Mouse (Mus musculus): Measurements from ENCODE around the gene Lrrc42.

Lrrc42 gene

DNA sequence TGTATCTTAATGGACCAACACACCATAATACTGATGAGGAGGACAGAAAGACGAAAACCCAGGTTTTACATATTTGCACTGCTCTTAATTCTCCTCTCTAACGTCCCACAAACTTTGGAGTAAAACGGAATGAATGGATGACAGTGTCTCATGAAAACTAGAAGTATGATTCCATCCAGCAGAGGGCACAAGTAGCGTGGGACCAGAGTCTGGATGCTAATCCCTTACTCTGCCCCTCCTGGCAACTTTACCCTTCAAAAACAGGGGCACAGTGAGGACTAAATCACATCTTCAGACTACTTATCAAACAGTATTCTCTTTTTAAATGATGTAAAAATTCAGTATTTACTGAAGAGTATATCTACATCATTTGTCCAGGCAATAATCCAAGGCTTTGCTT is 2.8 kb downstream of the Lrrc42 start:
- in situ Hi-C loops (cut with MboI; ENCODE audit: unreplicated experiment in 2 of 2), result loop anchor here (5.0 kb wide), 3 partner anchors 62 to 102 kb away; partner anchors contain the start of gene Yipf1 (in 2 of the 2)

DNA sequence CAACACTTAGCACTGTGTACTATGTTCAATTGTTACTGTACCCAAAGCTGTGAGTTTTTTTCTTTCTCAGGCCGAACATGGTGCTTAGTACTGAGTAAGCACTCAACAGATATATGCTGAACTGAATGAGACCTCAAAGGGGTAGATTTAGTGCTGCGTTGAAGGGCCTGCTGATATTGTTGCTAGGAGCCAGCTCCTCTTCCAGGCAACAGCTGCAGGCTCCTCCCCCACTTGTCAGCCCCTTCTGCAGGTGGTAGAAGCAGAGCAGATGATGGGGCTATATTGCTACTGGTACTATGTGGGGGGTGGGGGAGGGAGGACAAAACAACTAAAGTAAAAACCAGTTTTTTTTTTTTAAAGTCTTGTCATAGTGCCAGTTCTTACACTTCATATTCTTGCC is 3.9 kb downstream of the Lrrc42 start:
- in situ Hi-C loops (cut with MboI; ENCODE audit: unreplicated experiment in 2 of 2), result loop anchor here in 1 of 2 experiments (25.0 kb wide), 1 partner anchor 413 kb away; no protein-coding TSS in a partner anchor

DNA sequence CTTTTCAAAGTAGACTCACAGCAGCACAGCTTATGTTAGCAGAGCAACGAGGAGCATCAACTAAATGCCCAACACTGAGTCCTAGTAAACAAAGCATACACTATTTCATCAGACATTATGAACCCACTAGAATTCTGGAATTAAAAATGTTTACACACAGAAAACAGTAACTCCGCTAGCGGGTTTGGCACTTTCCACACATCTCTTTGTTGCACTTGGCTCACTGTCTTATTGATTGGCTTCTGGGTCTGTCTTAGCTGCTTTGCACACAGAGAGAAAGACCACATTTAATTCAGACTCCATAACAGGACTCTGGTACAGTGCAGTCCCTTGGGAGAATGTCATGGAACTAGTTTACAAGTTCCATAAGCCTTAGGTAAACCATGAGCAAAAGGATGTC is 5.3 kb downstream of the Lrrc42 start:
- in situ Hi-C loops (cut with MboI; ENCODE audit: unreplicated experiment in 2 of 2), result loop anchor here in 1 of 2 experiments (25.0 kb wide), 1 partner anchor 414 kb away; no protein-coding TSS in a partner anchor

DNA sequence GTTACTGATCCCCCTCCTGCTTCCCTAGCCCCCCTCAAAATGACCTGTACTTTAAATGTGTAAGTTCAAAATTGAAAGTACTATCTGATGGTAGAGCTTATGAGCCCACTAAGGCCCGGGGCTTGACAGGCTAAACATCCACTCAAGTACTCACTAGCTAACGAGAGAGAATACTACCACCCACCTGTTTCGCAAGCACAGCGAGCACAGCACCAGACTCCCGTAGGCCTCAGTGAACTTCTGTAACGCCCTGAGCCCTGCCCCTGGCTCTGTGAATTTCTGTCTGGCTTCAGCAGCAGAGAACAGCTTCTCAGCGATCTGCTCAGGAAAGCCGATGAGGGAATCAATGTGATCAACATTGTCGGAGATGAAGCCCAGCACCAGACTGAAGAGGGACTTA is 6.2 kb downstream of the Lrrc42 start:
- in situ Hi-C loops (cut with MboI; ENCODE audit: unreplicated experiment in 2 of 2), result loop anchor here in 1 of 2 experiments (25.0 kb wide), 1 partner anchor 415 kb away; no protein-coding TSS in a partner anchor

GRCm38 (mm10) chr4:107246040-107246439 is 7.3 kb downstream of the Lrrc42 start:
- in situ Hi-C loops (cut with MboI; ENCODE audit: unreplicated experiment in 2 of 2), result loop anchor here in 1 of 2 experiments (25.0 kb wide), 1 partner anchor 416 kb away; no protein-coding TSS in a partner anchor

DNA sequence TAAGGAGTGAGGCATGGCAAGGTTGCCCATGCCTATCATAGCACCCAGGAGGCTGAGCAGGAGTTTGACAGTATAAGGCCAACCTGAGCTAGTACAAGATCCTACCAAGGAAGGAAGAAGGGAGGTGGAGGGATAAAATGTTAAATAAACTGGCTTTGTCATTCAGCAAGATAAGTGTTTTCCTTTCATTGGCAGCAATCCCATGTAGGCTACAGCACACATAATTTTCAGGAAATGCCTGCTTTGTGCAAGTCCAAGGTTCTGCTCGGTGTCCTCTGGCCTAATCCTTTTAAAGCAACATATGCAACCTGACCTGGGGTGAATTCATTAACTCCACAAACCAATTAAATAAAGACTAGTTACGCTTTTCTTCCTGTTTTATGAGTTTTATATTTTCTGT is 8.0 kb downstream of the Lrrc42 start:
- in situ Hi-C loops (cut with MboI; ENCODE audit: unreplicated experiment in 2 of 2), result loop anchor here in 1 of 2 experiments (25.0 kb wide), 1 partner anchor 417 kb away; no protein-coding TSS in a partner anchor

DNA sequence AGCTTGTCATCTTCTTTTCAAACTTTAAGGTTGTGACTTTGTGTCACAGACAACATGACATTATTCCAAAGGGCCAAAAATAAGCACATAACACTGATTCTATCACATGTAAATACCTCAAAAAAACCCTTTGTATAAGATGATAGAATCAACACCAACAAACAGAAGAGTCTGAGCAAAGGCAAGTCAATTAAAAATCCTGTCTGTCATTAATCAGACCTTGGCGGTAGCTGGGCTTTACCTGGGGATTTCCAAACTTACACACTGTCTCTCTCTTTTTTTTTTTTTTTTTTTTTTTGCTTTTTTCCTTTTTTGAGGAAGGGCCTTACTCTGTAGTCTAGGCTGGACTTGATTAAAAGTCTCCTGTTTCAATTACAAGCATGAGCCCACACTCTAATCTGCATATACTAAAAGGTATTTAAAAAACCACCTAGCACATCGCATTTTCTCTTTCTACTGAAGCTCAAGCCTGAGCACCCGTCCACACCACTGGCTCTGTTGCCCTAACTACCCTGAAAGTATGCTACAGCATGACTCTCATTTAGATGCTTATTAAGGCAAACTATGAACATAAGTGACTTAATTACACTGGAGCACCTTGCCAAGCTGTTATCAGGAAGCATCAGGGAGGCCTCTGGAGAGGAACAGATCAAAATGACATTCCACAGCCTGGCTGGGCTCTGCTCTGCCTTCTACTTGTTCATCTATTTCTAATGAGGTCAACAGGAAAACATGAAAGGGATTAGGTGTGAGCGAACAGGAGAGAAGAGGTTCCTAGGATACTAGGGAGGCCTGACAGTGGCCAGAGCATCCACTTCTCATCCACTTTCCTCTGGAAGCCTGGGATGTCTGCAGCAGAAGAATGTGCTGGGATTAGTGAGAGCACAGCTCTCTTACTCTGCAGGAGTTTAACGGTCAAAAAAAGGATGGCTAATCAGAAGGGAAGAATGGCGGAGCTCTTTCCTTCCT is 9.7 kb downstream of the Lrrc42 start:
- in situ Hi-C loops (cut with MboI; ENCODE audit: unreplicated experiment in 2 of 2), result loop anchor here in 1 of 2 experiments (25.0 kb wide), 1 partner anchor 419 kb away; no protein-coding TSS in a partner anchor

GRCm38 (mm10) chr4:107240196-107240595 is 13.1 kb downstream of the Lrrc42 start:
- in situ Hi-C loops (cut with MboI; ENCODE audit: unreplicated experiment in 2 of 2), result loop anchor here in 1 of 2 experiments (25.0 kb wide), 1 partner anchor 422 kb away; no protein-coding TSS in a partner anchor

DNA sequence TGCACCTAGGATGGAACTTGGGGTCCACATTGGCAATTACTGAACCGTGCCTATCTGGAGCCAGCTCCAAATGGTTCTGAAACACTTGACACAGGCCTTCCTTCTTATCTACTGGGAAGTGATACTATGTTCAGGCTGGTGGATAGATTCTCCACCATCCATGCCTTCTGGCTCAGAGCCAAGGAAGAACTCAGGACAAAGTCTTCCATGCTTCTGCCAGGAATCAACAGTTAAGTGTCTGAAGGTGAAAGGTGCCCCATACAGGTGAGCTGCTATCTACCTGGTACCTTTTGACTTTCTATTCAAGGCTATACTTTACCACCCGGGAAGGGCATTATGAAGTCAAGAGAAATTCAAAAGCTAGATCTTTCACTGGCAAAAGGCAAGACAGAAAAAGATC is 15.1 kb downstream of the Lrrc42 start:
- in situ Hi-C loops (cut with MboI; ENCODE audit: unreplicated experiment in 2 of 2), result loop anchor here (5.0 to 25.0 kb wide), 2 partner anchors 36 to 424 kb away; no protein-coding TSS in a partner anchor

DNA sequence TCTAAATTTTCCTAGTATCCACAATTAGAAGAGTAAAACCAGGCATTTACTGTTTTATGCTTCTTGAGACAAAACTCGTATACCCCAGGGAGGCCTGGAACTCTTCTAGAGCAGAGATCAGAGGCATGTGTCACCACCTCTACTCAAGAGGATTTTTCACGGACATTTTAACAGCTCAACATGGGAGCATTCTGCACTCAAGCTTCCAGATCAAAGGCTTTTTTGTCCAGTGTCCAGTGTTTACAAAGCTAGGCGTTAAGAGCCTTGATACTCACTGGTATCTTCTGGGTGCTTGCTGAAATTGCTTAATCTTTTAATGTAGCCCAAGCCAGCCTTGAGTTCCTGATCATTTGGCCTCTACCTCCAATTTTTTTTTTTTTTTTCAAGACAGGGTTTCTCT is 21.1 kb downstream of the Lrrc42 start:
- in situ Hi-C loops (cut with MboI; ENCODE audit: unreplicated experiment in 2 of 2), result loop anchor here in 1 of 2 experiments (25.0 kb wide), 1 partner anchor 430 kb away; no protein-coding TSS in a partner anchor

GRCm38 (mm10) chr4:107226313-107226712 is 27.0 kb downstream of the Lrrc42 start:
- in situ Hi-C loops (cut with MboI; ENCODE audit: unreplicated experiment in 2 of 2), result loop anchor here in 1 of 2 experiments (25.0 kb wide), 1 partner anchor 436 kb away; no protein-coding TSS in a partner anchor

DNA sequence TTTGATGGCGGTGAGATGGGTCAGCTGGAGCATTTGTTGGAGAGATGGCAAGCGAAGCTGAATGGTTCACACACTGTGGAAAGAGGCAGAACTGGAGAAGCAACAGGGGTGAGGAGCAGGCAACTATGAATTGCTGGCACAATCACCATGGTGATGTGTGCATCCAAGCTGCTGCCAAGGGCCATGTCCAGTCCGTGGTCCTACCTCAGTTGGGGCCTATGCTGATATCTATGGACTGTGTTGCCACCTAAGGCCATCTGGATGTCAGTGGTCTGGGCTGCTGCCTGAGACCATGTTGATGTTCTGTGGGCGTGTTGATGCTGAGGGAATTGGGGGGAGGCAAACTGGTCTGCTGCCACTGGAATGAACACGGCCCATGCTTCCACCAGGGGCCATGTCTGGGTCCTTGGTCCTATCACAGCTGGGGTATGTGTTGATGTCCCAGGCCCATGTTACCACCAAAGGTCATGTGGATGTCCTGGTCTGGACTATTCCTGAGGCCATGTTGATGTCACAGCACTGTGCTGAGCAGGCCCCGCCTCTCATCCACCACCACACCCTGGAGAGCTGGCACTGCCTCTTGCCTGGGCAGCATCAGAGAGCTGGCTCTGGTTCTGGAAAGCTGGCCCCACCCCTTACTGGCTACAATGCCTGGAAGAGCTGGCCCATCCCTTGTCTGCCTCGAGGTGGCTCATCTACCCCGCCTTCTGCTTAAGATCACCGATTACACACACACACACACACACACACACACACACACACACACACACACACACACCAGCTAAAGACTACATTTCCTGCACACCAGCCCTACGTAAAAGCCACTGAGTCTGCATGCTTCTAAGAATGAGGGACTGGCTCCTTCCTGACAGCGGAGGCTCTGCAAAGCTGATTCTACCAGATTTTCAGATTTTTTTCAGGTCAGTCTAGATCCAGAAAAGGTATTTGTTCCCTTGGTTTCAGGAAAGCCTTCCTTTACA is 29.8 kb downstream of the Lrrc42 start:
- in situ Hi-C loops (cut with MboI; ENCODE audit: unreplicated experiment in 2 of 2), result no loop called here

DNA sequence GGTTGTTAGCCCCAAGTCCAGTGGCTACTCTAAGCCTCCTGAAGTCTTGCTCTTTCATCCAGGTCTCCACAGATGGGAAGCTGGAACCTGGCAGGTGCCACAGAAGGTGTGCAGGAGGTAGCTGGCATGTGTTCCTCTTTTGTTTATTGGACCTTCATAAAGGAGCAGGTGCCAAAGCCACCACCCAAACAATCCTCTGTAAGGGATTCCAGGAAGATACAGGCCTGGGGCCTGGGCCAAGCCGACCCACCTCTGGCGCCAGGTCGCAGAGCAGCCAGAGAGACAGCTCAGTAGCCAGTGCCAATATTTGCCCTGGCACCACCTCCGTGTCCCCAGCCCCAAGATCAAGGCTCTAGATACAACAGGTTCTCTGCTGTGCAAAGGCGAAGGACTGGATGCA is 31.8 kb downstream of the Lrrc42 start:
- in situ Hi-C loops (cut with MboI; ENCODE audit: unreplicated experiment in 2 of 2), result no loop called here

DNA sequence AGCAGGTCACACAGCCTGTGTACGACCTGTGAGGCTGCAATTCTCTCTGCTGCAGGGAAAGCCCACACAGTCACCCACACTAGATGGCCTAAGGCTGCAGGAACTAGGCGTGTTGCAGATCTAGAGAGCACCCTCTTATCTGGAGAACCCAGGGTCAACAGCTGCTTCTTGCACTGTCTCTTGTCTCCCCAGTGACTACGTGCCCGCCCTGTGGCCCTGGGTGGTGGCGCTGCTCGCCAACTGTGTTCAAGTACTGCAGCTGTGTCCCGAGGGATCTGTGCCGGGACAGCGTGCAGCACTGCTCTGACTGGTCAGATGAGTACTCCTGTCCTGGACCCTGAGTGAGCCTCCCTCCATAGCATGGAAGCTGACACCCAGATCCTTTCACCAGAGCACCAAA is 35.8 kb downstream of the Lrrc42 start:
- in situ Hi-C loops (cut with MboI; ENCODE audit: unreplicated experiment in 2 of 2), result no loop called here

- in situ Hi-C loops (cut with MboI; ENCODE audit: unreplicated experiment in 2 of 2), result no loop called here
These were observed 39.9 kb downstream of the Lrrc42 start for GRCm38 (mm10) chr4:107213279-107214011.

DNA sequence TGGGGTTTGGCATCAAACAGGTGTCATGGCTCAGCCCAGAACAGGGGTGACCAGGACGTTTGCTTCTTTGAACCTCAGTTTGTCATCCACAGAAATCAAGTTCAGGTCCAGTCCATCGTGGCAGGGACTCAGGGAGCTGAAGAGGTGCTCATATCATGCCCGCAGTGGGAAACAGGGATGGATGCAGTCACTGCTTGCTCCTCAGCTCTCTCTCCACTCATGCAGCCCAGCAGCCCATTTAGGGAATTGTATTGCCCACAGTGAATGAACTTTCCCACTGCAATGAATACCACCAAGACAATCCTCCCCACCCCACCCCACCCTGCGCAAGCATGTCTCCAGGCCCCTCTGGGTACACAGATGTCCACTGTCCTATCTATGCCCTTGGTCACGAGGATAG is 41.4 kb downstream of the Lrrc42 start:
- in situ Hi-C loops (cut with MboI; ENCODE audit: unreplicated experiment in 2 of 2), result no loop called here

DNA sequence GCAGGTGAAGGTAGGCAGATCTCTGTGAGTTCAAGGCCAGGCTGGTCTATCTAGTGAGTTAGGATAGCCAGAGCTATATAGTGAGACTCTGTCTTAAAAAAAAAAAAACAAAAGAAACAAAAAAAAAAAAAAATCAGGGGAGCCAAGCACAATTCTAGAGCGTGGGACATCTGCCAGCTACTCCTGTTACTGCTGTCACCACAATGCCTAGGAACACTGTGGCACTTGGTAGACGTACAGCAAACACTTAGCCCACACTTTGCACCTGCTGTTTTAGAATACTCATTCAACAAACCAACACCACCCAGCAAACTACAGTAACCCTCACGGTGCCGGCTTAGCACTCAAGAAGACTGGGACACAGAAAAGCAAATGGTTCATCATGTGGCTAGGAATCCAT is 41.9 kb downstream of the Lrrc42 start:
- in situ Hi-C loops (cut with MboI; ENCODE audit: unreplicated experiment in 2 of 2), result no loop called here

DNA sequence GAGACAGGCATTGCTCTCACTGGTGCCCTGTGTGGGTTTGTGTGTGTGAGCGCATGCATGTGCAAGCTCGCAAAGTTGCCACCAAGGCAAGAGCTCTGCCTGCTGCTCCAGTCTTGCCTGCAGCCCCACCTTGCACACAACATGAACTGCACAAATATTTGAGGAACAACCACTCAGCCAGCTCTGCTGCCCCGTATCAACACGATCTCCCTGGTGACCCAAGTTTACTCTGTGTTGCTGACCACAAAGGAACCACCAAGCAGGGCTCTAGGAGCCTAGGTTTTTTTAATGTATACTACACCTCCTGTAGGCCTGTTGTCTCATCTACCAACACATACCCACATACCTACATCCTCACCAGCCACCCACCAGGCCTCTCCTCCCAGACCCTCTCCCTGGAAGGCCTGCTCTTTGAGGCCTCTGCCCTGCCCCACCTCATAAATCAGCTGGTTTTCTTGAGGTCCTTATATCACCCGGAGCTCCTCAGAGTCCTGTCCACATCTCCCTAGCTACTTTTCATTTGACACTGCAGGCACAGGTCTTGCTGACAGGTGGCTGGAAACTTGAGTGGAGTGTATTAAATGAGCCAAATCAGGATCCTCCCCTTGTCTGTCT is 42.7 kb downstream of the Lrrc42 start:
- in situ Hi-C loops (cut with MboI; ENCODE audit: unreplicated experiment in 2 of 2), result no loop called here

DNA sequence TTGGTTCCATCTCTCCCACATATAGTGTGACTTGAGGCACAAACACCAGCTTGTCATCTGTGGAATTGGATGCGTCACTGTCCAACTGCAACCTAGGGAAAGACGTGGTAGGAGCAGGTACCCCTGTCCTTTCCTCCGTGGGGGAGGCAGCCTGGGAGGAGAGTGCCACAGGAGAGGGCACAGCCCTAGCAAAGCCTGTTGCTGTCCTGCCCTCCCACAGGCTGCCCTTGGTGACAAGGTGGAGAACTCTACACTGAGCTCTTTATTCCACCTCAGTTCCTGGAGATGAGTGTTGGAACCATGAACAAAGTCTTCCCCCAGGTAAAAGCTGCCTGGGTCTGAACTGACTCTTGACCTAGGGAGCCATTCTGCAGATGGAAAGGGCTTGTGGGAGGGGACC is 44.5 kb downstream of the Lrrc42 start, which contains the start of gene Ldlrad1:
Gene Ldlrad1 (plus strand): TSS at position 301 of the 400 bp plus-strand sequence.
- in situ Hi-C loops (cut with MboI; ENCODE audit: unreplicated experiment in 2 of 2), result no loop called here
